Mouse (Mus musculus) cerebellum, adult (tissue): ENCODE measurements around the gene Tmem14a.
A peak's percentile ranks its signal among the peaks of the same experiment; 100 is the strongest.
"Not testable (repeated sequence)": the region's sequence is repeated elsewhere in the genome, so short reads cannot be mapped to it uniquely, and the experiment has no call there.

Experiments used
- ATAC-seq: cut with Nextera tagmentation; 2 replicates; pipeline ENCODE4 v1.9.2; 2017; ENCODE audit warnings: mild to moderate bottlenecking, moderate library complexity, mixed read lengths; ENCODE audit not compliant: insufficient number of reproducible peaks, low FRiP score, low TSS enrichment

Tmem14a gene

GRCm38 (mm10) chr1:21251661-21252060 is 33.3 kb downstream of the Tmem14a start:
- ATAC-seq: no peak

- ATAC-seq: no peak
Measured at GRCm38 (mm10) chr1:21252566-21253302, 34.4 kb downstream of the Tmem14a start.

GRCm38 (mm10) chr1:21253303-21253650 is 34.9 kb downstream of the Tmem14a start:
- ATAC-seq: no peak

GRCm38 (mm10) chr1:21253856-21254255 is 35.5 kb downstream of the Tmem14a start:
- ATAC-seq: no peak

- no peak for ATAC-seq
Measured at GRCm38 (mm10) chr1:21255625-21256345, 37.4 kb downstream of the Tmem14a start.

GRCm38 (mm10) chr1:21256391-21256790 is 38.0 kb downstream of the Tmem14a start:
- no peak for ATAC-seq

- ATAC-seq: no peak
Measured at GRCm38 (mm10) chr1:21256871-21257270, 38.5 kb downstream of the Tmem14a start.

GRCm38 (mm10) chr1:21259981-21260380 is 41.6 kb downstream of the Tmem14a start:
- not testable (repeated sequence) for ATAC-seq

- ATAC-seq: no peak
Measured at GRCm38 (mm10) chr1:21262401-21262800, 44.0 kb downstream of the Tmem14a start.

- no peak for ATAC-seq
Measured at GRCm38 (mm10) chr1:21263986-21264385, 45.6 kb downstream of the Tmem14a start.

- no peak for ATAC-seq
Measured at GRCm38 (mm10) chr1:21264747-21265146, 46.4 kb downstream of the Tmem14a start.

- no peak for ATAC-seq
Measured at GRCm38 (mm10) chr1:21266766-21267165, 48.4 kb downstream of the Tmem14a start.

GRCm38 (mm10) chr1:21267466-21267865 is 49.1 kb downstream of the Tmem14a start:
- not testable (repeated sequence) for ATAC-seq

- 0 out of 2 replicates have a peak, but pooled peaks have one; percentile 32 for ATAC-seq
Measured at GRCm38 (mm10) chr1:21271343-21272055, 53.1 kb downstream of the Tmem14a start.

GRCm38 (mm10) chr1:21272056-21272431 is 53.7 kb downstream of the Tmem14a start:
- ATAC-seq: no peak

- ATAC-seq: no peak
Measured at GRCm38 (mm10) chr1:21273091-21273490, 54.7 kb downstream of the Tmem14a start.

- no peak for ATAC-seq
Measured at GRCm38 (mm10) chr1:21274437-21275040, 56.2 kb downstream of the Tmem14a start.

GRCm38 (mm10) chr1:21275366-21275765 is 57.0 kb downstream of the Tmem14a start:
- ATAC-seq: not testable (repeated sequence)

GRCm38 (mm10) chr1:21276158-21276557 is 57.8 kb downstream of the Tmem14a start:
- ATAC-seq: not testable (repeated sequence)
